Mouse (Mus musculus) lung, postnatal 0 days (tissue): ENCODE results near the gene Smbd1.

ENCODE experiments used
- CTCF ChIP-seq: IDR thresholded peaks from 2 replicates; pipeline ENCODE4 v1.5.1; 2016; ENCODE audit warnings: antibody characterized with exemption, mild to moderate bottlenecking
- EP300 ChIP-seq: IDR thresholded peaks from 2 replicates; pipeline ENCODE4 v1.6.1; 2016; ENCODE audit warnings: antibody characterized with exemption, mild to moderate bottlenecking, control low read depth

- TF ChIP-seq CTCF (peak; percentile 50), EP300 (peak; percentile 44; the same call in 1 of the 2 replicates)
These were observed 2.7 kb downstream of the Smbd1 start for GRCm38 (mm10) chr16:32807408-32808185.
